Mouse (Mus musculus) embryonic fibroblast, embryonic 13.5 days (primary cell): ENCODE measurements around the gene Pcsk2.

Experiments
- CTCF ChIP-seq: IDR thresholded peaks from 2 replicates; pipeline ENCODE4 v1.5.1; 2011; ENCODE audit warnings: mild to moderate bottlenecking, control low read depth, low read length, moderate library complexity, borderline replicate concordance; ENCODE audit not compliant: insufficient read depth
- POLR2A ChIP-seq: IDR thresholded peaks from 2 replicates; pipeline ENCODE4 v1.6.1; 2011; ENCODE audit warnings: low read depth, mild to moderate bottlenecking, control low read depth, low read length, moderate library complexity

GRCm38 (mm10) chr2:143620916-143621315 is 75.0 kb downstream of the Pcsk2 start:
- TF ChIP-seq CTCF (no peak), POLR2A (no peak)
